Mouse (Mus musculus): ENCODE measurements at regions not wholly inside any gene's neighbourhood (a gene's known extent, or its start where the extent isn't known, plus 50 kb on each side); places are given as distances from the start of the nearest gene placed in this dataset.

DNA sequence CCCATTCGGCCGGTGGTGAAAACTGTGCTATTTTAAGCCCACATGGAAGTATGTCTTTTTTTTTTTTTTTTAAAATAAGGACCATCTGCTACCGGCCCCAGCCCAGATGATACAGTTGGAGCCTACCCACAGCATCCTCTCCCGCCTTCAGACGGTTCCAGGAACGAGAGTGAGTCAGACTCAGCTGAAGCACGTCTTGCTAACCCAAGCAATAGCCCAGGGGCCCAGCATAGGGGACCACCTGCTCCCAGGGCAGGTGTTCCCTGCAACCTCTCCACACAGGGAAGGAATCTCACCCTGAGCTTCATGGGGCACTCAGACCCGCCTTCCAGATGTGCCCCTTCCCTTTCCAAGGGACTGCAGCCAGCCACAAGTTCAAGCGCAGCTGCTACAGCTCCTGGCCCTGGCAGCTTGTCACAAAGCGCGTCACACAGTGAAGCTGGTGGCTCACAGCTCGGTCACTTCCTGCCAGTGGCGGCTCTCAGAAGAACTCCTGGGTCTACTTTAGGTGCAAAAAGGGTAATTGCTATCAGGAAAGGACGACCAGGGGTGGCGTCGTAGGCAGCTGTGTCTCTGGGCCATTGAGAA lies 92.3 kb upstream of the Id2 start:
- no peak for TF ChIP-seq GATA1 (IDR thresholded peaks at IDR 0.05; ENCODE audit: borderline replicate concordance, low read length)
- TF ChIP-seq FLI1 (IDR thresholded peaks at IDR 0.05; ENCODE audit: low read length), result no peak

All from megakaryocyte, embryonic 14.5 days (primary cell).